Mouse (Mus musculus): ENCODE results near the gene Cbx8. TPM values are rescaled to one million over a fixed set of nuclear protein-coding genes. Genes with fewer than 3 reads are reported as not detected.

Cbx8 gene
- polyA plus RNA-seq, 1 experiment from 2014 or later = 3.9 TPM

DNA sequence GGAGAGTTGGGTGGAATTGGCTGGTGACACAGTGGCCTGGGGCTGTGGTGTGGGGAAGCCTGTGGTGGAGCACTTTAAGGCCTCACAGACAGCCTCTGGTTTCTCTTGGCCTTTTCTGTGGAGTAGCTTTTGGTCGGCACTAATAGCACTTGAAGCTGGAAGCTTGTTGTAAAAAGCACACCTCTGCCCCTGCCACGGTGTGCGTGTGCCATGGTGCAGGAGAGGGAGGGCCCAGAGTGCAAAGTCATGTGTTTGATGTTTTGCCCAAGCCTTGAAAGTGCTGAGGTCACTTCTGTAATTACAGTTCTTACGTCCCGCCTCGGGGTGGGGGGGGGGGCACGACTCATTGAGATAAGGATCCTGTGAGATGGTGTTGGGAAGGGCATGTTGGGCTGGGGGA is 16.5 kb downstream of the Cbx8 start:
- H3K4me3 ChIP-seq (ENCODE audit: low read depth, low read length) = no peak overlapping the region
- WGBS (ENCODE audit: insufficient replicate concordance) = 20% methylated on average over 7 of the region's 7 CpGs
- H3K36me3 ChIP-seq (replicated peaks; ENCODE audit: insufficient read depth, low read length) = 0 out of 2 replicates have a peak, but pooled peaks cover 4% of the 10 kb centered on the region
- H3K27me3 ChIP-seq (ENCODE audit: insufficient read depth, low read length) = peaks cover 36% of the 10 kb centered on the region
- H3K9me3 ChIP-seq (ENCODE audit: low read length) = no peaks in the 10 kb centered on the region
- TF ChIP-seq EP300 (IDR thresholded peaks at IDR 0.05; ENCODE audit: low read depth) = no peak
- no peak for TF ChIP-seq CTCF (IDR thresholded peaks at IDR 0.05; ENCODE audit: low read depth)
- H3K4me2 ChIP-seq (ENCODE audit: low read depth, low read length) = peak overlapping the region; percentile 95
- H3K27ac ChIP-seq (ENCODE audit: low read depth) = no peak overlapping the region
- no peak for ATAC-seq
- peak overlapping the region; percentile 71 for H3K9ac ChIP-seq (replicated peaks)
- peaks cover 14% of the 10 kb centered on the region for H3K4me1 ChIP-seq (ENCODE audit: insufficient read depth)
- DNase-seq = no peak

DNA sequence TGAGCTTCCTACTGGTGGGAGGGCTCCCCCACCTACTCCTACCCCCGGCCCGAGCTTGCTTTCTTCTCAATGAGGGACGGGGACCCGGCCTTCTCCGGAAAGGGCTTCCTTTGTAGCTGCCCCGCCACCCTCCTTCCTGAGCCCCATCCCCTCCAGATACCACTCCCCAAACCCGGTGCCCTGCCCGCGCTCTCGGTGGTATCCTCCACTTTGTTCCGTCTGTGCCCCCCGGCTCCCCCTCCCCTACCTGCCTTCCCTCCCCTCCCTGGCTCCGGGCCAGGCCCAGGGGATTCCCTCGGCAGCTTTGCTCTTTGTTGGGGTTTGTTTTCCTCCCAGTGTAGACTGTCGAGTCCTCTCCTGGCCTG is 17.2 kb downstream of the Cbx8 start:
- H3K9ac ChIP-seq (replicated peaks) = peak overlapping the region; percentile 71
- DNase-seq = no peak
- 2% methylated on average over 15 of the region's 15 CpGs for WGBS (ENCODE audit: insufficient replicate concordance)
- peaks cover 14% of the 10 kb centered on the region for H3K4me1 ChIP-seq (ENCODE audit: insufficient read depth)
- H3K4me3 ChIP-seq (ENCODE audit: low read depth, low read length) = peak overlapping the region; percentile 70
- TF ChIP-seq EP300 (IDR thresholded peaks at IDR 0.05; ENCODE audit: low read depth) = no peak
- TF ChIP-seq CTCF (IDR thresholded peaks at IDR 0.05; ENCODE audit: low read depth) = no peak
- no peaks in the 10 kb centered on the region for H3K9me3 ChIP-seq (ENCODE audit: low read length)
- no peak overlapping the region; the same call in 1 of the 2 replicates for H3K27ac ChIP-seq (ENCODE audit: low read depth)
- 0 out of 2 replicates have a peak, but pooled peaks cover 3% of the 10 kb centered on the region for H3K36me3 ChIP-seq (replicated peaks; ENCODE audit: insufficient read depth, low read length)
- H3K4me2 ChIP-seq (ENCODE audit: low read depth, low read length) = peak overlapping the region; percentile 95
- peaks cover 37% of the 10 kb centered on the region for H3K27me3 ChIP-seq (ENCODE audit: insufficient read depth, low read length)
- no peak for ATAC-seq

DNA sequence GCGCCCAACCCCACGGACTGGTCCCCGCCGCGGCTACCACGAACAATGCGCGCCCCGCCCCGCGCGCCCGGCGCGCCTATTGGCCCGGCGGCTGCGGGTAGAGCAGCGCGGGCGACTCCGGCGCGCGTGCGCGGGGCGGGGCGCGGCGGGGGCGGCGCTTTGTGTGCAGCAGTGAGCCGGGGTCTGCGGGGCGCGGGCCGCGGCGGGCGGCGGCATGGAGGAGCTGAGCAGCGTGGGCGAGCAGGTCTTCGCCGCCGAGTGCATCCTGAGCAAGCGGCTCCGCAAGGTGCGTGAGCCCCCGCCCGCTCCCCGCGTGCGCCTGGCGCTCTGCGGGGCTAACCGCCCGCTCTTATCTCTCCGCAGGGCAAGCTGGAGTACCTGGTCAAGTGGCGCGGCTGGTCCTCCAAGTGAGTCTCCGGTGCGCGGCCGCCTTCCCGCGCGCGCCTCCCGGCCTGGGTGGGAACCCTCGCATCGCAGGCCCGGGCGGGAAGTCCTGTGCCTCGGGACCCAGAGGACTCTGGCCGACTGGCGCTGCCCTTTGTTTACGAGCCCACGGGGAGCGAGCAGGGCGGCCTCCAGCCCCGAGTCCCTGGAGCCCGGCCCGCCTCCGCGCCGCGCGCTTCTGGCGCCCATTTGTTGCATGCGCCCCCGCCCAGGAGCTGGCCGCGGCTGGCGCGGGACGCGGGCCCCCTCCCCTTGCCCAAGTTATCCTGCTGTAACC is 17.7 kb downstream of the Cbx8 start, which contains the start of gene Cbx2:
Gene Cbx2, plus strand, starts transcription at position 68 of the 721 bp plus-strand sequence.
- H3K27ac ChIP-seq (ENCODE audit: low read depth) = peak within 1 kb of the TSS; percentile 84

DNA sequence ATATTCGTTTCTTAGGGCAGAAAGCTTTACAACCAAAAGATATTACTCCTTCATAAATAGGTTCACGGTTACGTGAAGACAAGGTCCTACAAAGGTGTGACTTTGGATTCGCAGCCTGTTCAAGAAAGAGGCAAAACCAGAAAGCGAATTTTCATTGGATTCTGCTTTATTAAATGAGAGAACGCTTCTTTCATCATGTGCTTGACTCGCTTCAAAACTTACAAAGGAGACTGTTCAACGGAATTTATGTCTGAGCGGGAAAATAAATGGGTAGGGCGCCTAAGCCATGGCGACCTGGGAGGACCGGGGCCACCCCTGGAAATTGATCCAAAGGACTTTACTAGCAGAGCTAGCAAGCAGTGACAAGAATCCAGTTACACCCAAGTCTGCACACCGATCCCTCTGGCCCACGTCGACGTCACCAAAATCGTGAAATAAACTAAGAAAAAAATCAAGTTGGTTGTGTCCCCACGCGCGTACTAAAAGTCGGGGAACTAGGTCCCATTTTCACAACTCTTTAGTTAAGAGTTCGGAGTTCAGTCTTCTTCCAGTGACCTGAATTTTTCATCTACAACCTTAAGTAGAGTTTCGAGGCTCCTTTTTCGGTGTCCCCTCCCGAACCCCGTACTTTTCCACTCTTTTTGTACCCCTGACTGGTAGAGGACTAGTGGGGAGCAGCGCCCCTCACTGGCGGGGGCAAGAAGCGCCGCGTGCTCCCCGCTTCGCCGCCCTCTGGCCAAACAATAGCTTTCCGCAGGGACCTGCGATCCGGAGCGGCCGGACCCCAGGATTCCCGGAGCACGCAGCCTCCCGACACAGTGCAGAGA is 18.5 kb downstream of the Cbx8 start:
- TF ChIP-seq EP300 (IDR thresholded peaks at IDR 0.05; ENCODE audit: low read depth) (no peak), CTCF (IDR thresholded peaks at IDR 0.05; ENCODE audit: low read depth) (peak; percentile 53)
- Histone ChIP-seq H3K4me3 (ENCODE audit: low read depth, low read length) (peak overlapping the region; percentile 70), H3K27me3 (ENCODE audit: insufficient read depth, low read length) (peaks cover 37% of the 10 kb centered on the region), H3K36me3 (replicated peaks; ENCODE audit: insufficient read depth, low read length) (no peaks in the 10 kb centered on the region), H3K27ac (ENCODE audit: low read depth) (peak overlapping the region; percentile 48; the same call in 1 of the 2 replicates), H3K9me3 (ENCODE audit: low read length) (no peaks in the 10 kb centered on the region), H3K4me2 (ENCODE audit: low read depth, low read length) (peak overlapping the region; percentile 95), H3K4me1 (ENCODE audit: insufficient read depth) (peaks cover 14% of the 10 kb centered on the region), H3K9ac (replicated peaks) (no peak overlapping the region; the same call in 1 of the 2 replicates)
- WGBS (ENCODE audit: insufficient replicate concordance) = 7% methylated on average over 42 of the region's 42 CpGs
- DNase-seq (no peak), ATAC-seq (no peak)

More for the DNA sequence above, 17.7 kb downstream of the Cbx8 start, which contains the start of gene Cbx2:
- Histone ChIP-seq H3K4me3 (ENCODE audit: low read depth, low read length) (peak within 1 kb of the TSS; percentile 70), H3K9ac (replicated peaks) (peak within 1 kb of the TSS; percentile 71), H3K27me3 (ENCODE audit: insufficient read depth, low read length) (peaks cover 37% of the 10 kb centered on the region), H3K4me2 (ENCODE audit: low read depth, low read length) (peak within 1 kb of the TSS; percentile 95), H3K36me3 (replicated peaks; ENCODE audit: insufficient read depth, low read length) (no peaks in the 10 kb centered on the region), H3K9me3 (ENCODE audit: low read length) (no peaks in the 10 kb centered on the region), H3K4me1 (ENCODE audit: insufficient read depth) (peaks cover 14% of the 10 kb centered on the region)
- TF ChIP-seq CTCF (IDR thresholded peaks at IDR 0.05; ENCODE audit: low read depth) (no peak), EP300 (IDR thresholded peaks at IDR 0.05; ENCODE audit: low read depth) (no peak)
- peak; percentile 82 for DNase-seq
- under 1% methylated on average over 83 of the region's 99 CpGs for WGBS (ENCODE audit: insufficient replicate concordance)
- peak; percentile 88 for ATAC-seq

DNA sequence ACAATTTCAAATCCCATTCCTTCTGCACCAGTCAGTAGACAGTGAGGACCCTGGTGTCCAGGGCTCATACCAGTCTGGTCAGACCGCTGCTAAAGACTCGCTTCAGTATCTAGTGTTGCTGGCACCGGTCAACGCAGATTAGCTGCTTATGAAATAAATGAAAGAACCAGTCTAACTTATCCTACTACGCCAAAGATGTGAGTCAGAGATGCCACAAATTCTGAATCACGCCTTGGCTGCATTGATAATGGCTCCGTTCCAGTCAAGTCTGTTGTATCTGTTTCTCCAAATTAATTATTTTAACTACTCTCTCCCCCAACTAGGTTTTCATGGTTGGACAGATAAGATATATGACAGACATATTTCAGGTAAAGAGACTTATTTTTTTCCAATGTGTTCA is 19.6 kb downstream of the Cbx8 start:
- H3K4me2 ChIP-seq (ENCODE audit: low read depth, low read length) = no peak overlapping the region
- no peaks in the 10 kb centered on the region for H3K9me3 ChIP-seq (ENCODE audit: low read length)
- no peak overlapping the region for H3K4me3 ChIP-seq (ENCODE audit: low read depth, low read length)
- TF ChIP-seq CTCF (IDR thresholded peaks at IDR 0.05; ENCODE audit: low read depth) = no peak
- no peak overlapping the region for H3K9ac ChIP-seq (replicated peaks)
- H3K27me3 ChIP-seq (ENCODE audit: insufficient read depth, low read length) = peaks cover 37% of the 10 kb centered on the region
- no peaks in the 10 kb centered on the region for H3K36me3 ChIP-seq (replicated peaks; ENCODE audit: insufficient read depth, low read length)
- 76% methylated on average over 7 of the region's 7 CpGs for WGBS (ENCODE audit: insufficient replicate concordance)
- H3K4me1 ChIP-seq (ENCODE audit: insufficient read depth) = peaks cover 14% of the 10 kb centered on the region
- ATAC-seq (no peak), DNase-seq (no peak)
- no peak overlapping the region for H3K27ac ChIP-seq (ENCODE audit: low read depth)

DNA sequence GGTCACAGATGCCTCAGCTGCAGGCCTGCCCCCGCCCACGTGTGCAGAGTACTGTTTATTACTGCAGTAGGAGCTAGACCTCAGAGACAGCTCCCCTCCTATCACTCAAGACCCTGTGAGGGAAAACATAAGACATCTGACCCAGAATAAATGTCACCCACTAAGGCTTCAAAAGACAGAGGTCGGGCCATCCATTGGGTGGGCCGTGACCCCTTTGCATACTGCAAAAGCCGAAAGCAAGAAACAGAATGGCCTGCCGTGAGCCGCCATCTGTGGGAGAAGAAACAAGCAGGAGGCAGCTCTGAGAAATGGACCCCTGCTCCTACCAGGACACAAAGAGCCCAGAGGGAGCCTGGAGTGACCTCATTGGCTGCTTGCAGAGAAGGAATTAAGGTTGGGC is 23.3 kb downstream of the Cbx8 start:
- H3K9ac ChIP-seq (replicated peaks) = no peak overlapping the region
- H3K4me1 ChIP-seq (ENCODE audit: insufficient read depth) = peaks cover 3% of the 10 kb centered on the region; the same call in 1 of the 2 replicates
- ATAC-seq (no peak), DNase-seq (no peak)
- no peaks in the 10 kb centered on the region for H3K9me3 ChIP-seq (ENCODE audit: low read length)
- TF ChIP-seq CTCF (IDR thresholded peaks at IDR 0.05; ENCODE audit: low read depth) (no peak), EP300 (IDR thresholded peaks at IDR 0.05; ENCODE audit: low read depth) (no peak)
- no peaks in the 10 kb centered on the region for H3K36me3 ChIP-seq (replicated peaks; ENCODE audit: insufficient read depth, low read length)
- whole genome bisulfite sequencing (ENCODE audit: insufficient replicate concordance) = 79% methylated on average over 7 of the region's 7 CpGs
- H3K27ac ChIP-seq (ENCODE audit: low read depth) = no peak overlapping the region
- H3K27me3 ChIP-seq (ENCODE audit: insufficient read depth, low read length) = peaks cover 32% of the 10 kb centered on the region
- no peak overlapping the region for H3K4me3 ChIP-seq (ENCODE audit: low read depth, low read length)
- no peak overlapping the region for H3K4me2 ChIP-seq (ENCODE audit: low read depth, low read length)
